Mouse (Mus musculus): ENCODE measurements around the gene Glyctk.

- TF ChIP-seq CTCF (IDR thresholded peaks at IDR 0.05; ENCODE audit: low read depth), result peak; percentile 70
- TF ChIP-seq EP300 (IDR thresholded peaks at IDR 0.05; ENCODE audit: low read depth), result no peak
Observed at GRCm38 (mm10) chr9:106123599-106123998, 34.3 kb downstream of the Glyctk start.
